Comparison of ENCODE assay signal across 24 mouse cellular contexts in the genomic region with DNA sequence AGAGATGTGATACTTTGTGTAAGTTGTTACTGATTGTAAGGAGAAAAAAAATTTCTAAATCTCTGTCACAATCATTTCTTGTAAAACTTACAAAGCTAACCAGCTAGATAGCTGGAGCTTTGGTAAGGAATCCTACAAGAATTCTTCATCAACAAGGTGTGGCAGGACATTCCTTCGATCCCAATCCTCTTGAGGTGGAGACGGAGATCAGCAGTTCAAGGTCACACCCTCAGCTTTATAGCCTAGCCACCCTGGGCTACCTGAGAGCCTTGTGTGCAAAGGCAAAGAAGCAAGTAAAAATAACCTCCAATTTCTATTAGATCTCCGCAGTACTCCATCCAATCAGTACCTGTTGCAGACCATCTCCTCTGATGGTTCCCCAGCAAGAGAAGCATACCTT. TPM values are rescaled to one million over a fixed set of nuclear protein-coding genes. Genes with fewer than 3 reads are reported as not detected.
DNase-seq lines count a peak whose midpoint lies in the region; ATAC-seq lines count a peak whose summit lies in the region.
"Had no signal": no experiment of that assay in that cellular context is flagged by ENCODE, and none has a peak within 500 bp of the region (broad histone marks: within the 10 kb centered on the region; RNA-seq: fewer than 3 reads in every experiment).

No protein-coding gene starts in this region.

- no peaks in the 10 kb centered on the region for H3K4me1 ChIP-seq in liver, embryonic 11.5 days (replicated peaks; ENCODE audit: control insufficient read depth, insufficient read depth, low read length)

- no peak overlapping the region for H3K4me3 ChIP-seq in liver, embryonic 11.5 days (ENCODE audit: low read depth, low read length)

- no peaks in the 10 kb centered on the region for H3K9me3 ChIP-seq in liver, embryonic 11.5 days (ENCODE audit: control insufficient read depth, low read length)

- peak; percentile 69 for DNase-seq in ES-CJ7 (ENCODE audit: low read depth, low spot score)
- peak; percentile 84 for DNase-seq in R1 (ENCODE audit: low read depth, low spot score)
- DNase-seq in ZHBTc4 (ENCODE audit: low read depth, low spot score), result peak; percentile 79
- DNase-seq in thymus, adult 18-20 months, result no peak
- no peak for DNase-seq in kidney, adult 8-10 months
- DNase-seq in liver, embryonic 11.5 days (ENCODE audit: low spot score), result no peak
- DNase-seq: adrenal gland, adult 2 months; adrenal gland, adult 8-10 months; adrenal gland, postnatal 10 days; adrenal gland, postnatal 14 days; adrenal gland, postnatal 25 days; adrenal gland, postnatal 36 days; B cell, adult 2 months; cerebellum, adult 11 months; cerebellum, adult 11-12 months; cerebellum, adult 18-20 months; cerebellum, adult 2 months; cerebellum, adult 8-10 months; cerebellum, adult 9-10 months had no signal

- no peak overlapping the region for H3K4me2 ChIP-seq in liver, embryonic 11.5 days

- H3K36me3 ChIP-seq in liver, embryonic 11.5 days (ENCODE audit: control insufficient read depth, insufficient read depth, low read length), result no peaks in the 10 kb centered on the region
- H3K36me3 ChIP-seq: G1E had no signal

- ATAC-seq in liver, embryonic 11.5 days (replicated peaks; ENCODE audit: low FRiP score), result no peak
- ATAC-seq: activated CD4-positive, CD25-positive, alpha-beta regulatory T cell, adult 4 months; CD4-positive, CD25-positive, alpha-beta regulatory T cell, adult 4 months; Patski had no signal

- WGBS in liver, embryonic 11.5 days, result 71% methylated on average over 3 of the region's 3 CpGs

- no peak overlapping the region for H3K27ac ChIP-seq in liver, embryonic 11.5 days (ENCODE audit: low read depth, low read length)

- no peaks in the 10 kb centered on the region for H3K27me3 ChIP-seq in liver, embryonic 11.5 days (replicated peaks; ENCODE audit: control insufficient read depth, insufficient read depth, low read length)
- H3K27me3 ChIP-seq: CH12.LX, Patski had no signal

- H3K9ac ChIP-seq in liver, embryonic 11.5 days (ENCODE audit: low read depth, low read length), result no peak overlapping the region

RNA-seq across cellular contexts. Expression of a gene that starts 13.7 kb away (rescaled TPM):
- 49.6 and 49.7 TPM in 2 replicates for polyA plus RNA-seq in liver, embryonic 11.5 days (2014; fragmentation: Nextera tagmentation; extraction: Ambion mirVana)
- polyA plus RNA-seq: activated CD4-positive, CD25-positive, alpha-beta regulatory T cell, adult 4 months; CD4-positive, CD25-positive, alpha-beta regulatory T cell, adult 4 months; G1E had no signal

Comparison
In these comparisons a context has a peak if more than half of its experiments do, and no peak if none do; other contexts are left out.
1. DNase-seq: peak in ES-CJ7 (single experiment), R1 (single experiment) and ZHBTc4 (single experiment); none in thymus, adult 18-20 months (0 of 2), kidney, adult 8-10 months (0 of 2) and liver, embryonic 11.5 days (single experiment).